Mouse (Mus musculus) bone marrow macrophage, adult 2 months (primary cell): ENCODE data around the gene Catsperb.
"Not testable (repeated sequence)": the region's sequence is repeated elsewhere in the genome, so short reads cannot be mapped to it uniquely, and the experiment has no call there.

Source experiments
- CTCF ChIP-seq: IDR thresholded peaks from 2 replicates; pipeline ENCODE4 v1.5.1; 2012; ENCODE audit warnings: low read depth, mild to moderate bottlenecking, low read length, moderate library complexity
- POLR2A ChIP-seq: IDR thresholded peaks from 2 replicates; pipeline ENCODE4 v1.6.1; 2012; ENCODE audit warnings: mild to moderate bottlenecking, low read depth, low read length, borderline replicate concordance

GRCm38 (mm10) chr12:101606622-101607021, 202.2 kb downstream of the Catsperb start:
- TF ChIP-seq POLR2A, CTCF: not testable (repeated sequence)
